Mouse (Mus musculus): ENCODE results near the gene Tcirg1. TPM values are rescaled to one million over a fixed set of nuclear protein-coding genes. Genes with fewer than 3 reads are reported as not detected.
A peak's percentile ranks its signal among the peaks of the same experiment; 100 is the strongest.

Gene Tcirg1
- polyA plus RNA-seq, 1 experiment from 2014 or later, result 34.8 TPM

- H3K4me3 ChIP-seq (ENCODE audit: low read depth, low read length), result no peak overlapping the region
- no peaks in the 10 kb centered on the region for H3K27me3 ChIP-seq (replicated peaks; ENCODE audit: control insufficient read depth, insufficient read depth, low read length)
- WGBS, result 86% methylated on average over 6 of the region's 6 CpGs
- ATAC-seq (replicated peaks; ENCODE audit: low FRiP score, low TSS enrichment, low read depth), result no peak
- no peak for DNase-seq (ENCODE audit: low spot score)
- H3K4me1 ChIP-seq (replicated peaks; ENCODE audit: control insufficient read depth, insufficient read depth, low read length), result peaks cover 14% of the 10 kb centered on the region; the same call in 1 of the 2 replicates
- H3K9me3 ChIP-seq (ENCODE audit: control insufficient read depth, low read length), result no peaks in the 10 kb centered on the region
- no peak overlapping the region for H3K4me2 ChIP-seq (ENCODE audit: low read length)
- H3K27ac ChIP-seq (ENCODE audit: low read depth), result no peak overlapping the region
- 0 out of 2 replicates have a peak, but pooled peaks cover 18% of the 10 kb centered on the region for H3K36me3 ChIP-seq (ENCODE audit: control insufficient read depth, insufficient read depth, low read length)
- H3K9ac ChIP-seq (ENCODE audit: low read length), result no peak overlapping the region
Measured at GRCm38 (mm10) chr19:3880054-3880848, 26.7 kb downstream of the Tcirg1 start.

- 79% methylated on average over 7 of the region's 7 CpGs for WGBS
- Histone ChIP-seq H3K4me3 (ENCODE audit: low read depth, low read length) (no peak overlapping the region), H3K4me2 (ENCODE audit: low read length) (no peak overlapping the region), H3K9me3 (ENCODE audit: control insufficient read depth, low read length) (no peaks in the 10 kb centered on the region), H3K9ac (ENCODE audit: low read length) (no peak overlapping the region), H3K27me3 (replicated peaks; ENCODE audit: control insufficient read depth, insufficient read depth, low read length) (no peaks in the 10 kb centered on the region), H3K4me1 (replicated peaks; ENCODE audit: control insufficient read depth, insufficient read depth, low read length) (peaks cover 3% of the 10 kb centered on the region; the same call in 1 of the 2 replicates), H3K27ac (ENCODE audit: low read depth) (no peak overlapping the region), H3K36me3 (ENCODE audit: control insufficient read depth, insufficient read depth, low read length) (0 out of 2 replicates have a peak, but pooled peaks cover 13% of the 10 kb centered on the region)
- ATAC-seq (replicated peaks; ENCODE audit: low FRiP score, low TSS enrichment, low read depth) (no peak), DNase-seq (ENCODE audit: low spot score) (no peak)
Measured at GRCm38 (mm10) chr19:3875045-3875444, 31.9 kb downstream of the Tcirg1 start.

- ATAC-seq (replicated peaks; ENCODE audit: low FRiP score, low TSS enrichment, low read depth) (no peak), DNase-seq (ENCODE audit: low spot score) (no peak)
- Histone ChIP-seq H3K9ac (ENCODE audit: low read length) (no peak overlapping the region), H3K4me2 (ENCODE audit: low read length) (no peak overlapping the region), H3K27me3 (replicated peaks; ENCODE audit: control insufficient read depth, insufficient read depth, low read length) (no peaks in the 10 kb centered on the region), H3K4me1 (replicated peaks; ENCODE audit: control insufficient read depth, insufficient read depth, low read length) (peaks cover 4% of the 10 kb centered on the region), H3K36me3 (ENCODE audit: control insufficient read depth, insufficient read depth, low read length) (0 out of 2 replicates have a peak, but pooled peaks cover 13% of the 10 kb centered on the region), H3K4me3 (ENCODE audit: low read depth, low read length) (no peak overlapping the region), H3K27ac (ENCODE audit: low read depth) (no peak overlapping the region), H3K9me3 (ENCODE audit: control insufficient read depth, low read length) (no peaks in the 10 kb centered on the region)
- 60% methylated on average over 4 of the region's 4 CpGs for WGBS
Measured at GRCm38 (mm10) chr19:3872373-3872772, 34.6 kb downstream of the Tcirg1 start.

- ATAC-seq (replicated peaks; ENCODE audit: low FRiP score, low TSS enrichment, low read depth), result no peak
Measured at GRCm38 (mm10) chr19:3871468-3871867, 35.5 kb downstream of the Tcirg1 start.

GRCm38 (mm10) chr19:3868290-3868689 is 38.6 kb downstream of the Tcirg1 start:
- peaks cover 4% of the 10 kb centered on the region for H3K4me1 ChIP-seq (replicated peaks; ENCODE audit: control insufficient read depth, insufficient read depth, low read length)
- no peaks in the 10 kb centered on the region for H3K27me3 ChIP-seq (replicated peaks; ENCODE audit: control insufficient read depth, insufficient read depth, low read length)
- no peak overlapping the region for H3K4me2 ChIP-seq (ENCODE audit: low read length)
- H3K9ac ChIP-seq (ENCODE audit: low read length), result no peak overlapping the region
- 77% methylated on average over 1 of the region's 1 CpGs for WGBS
- DNase-seq (ENCODE audit: low spot score) (no peak), ATAC-seq (replicated peaks; ENCODE audit: low FRiP score, low TSS enrichment, low read depth) (no peak)
- no peaks in the 10 kb centered on the region for H3K9me3 ChIP-seq (ENCODE audit: control insufficient read depth, low read length)
- H3K27ac ChIP-seq (ENCODE audit: low read depth), result no peak overlapping the region
- no peak overlapping the region for H3K4me3 ChIP-seq (ENCODE audit: low read depth, low read length)
- H3K36me3 ChIP-seq (ENCODE audit: control insufficient read depth, insufficient read depth, low read length), result peaks cover 14% of the 10 kb centered on the region

More at GRCm38 (mm10) chr19:3871468-3871867, 35.5 kb downstream of the Tcirg1 start:
- DNase-seq (ENCODE audit: low spot score), result no peak
- no peak overlapping the region for H3K4me2 ChIP-seq (ENCODE audit: low read length)
- H3K27ac ChIP-seq (ENCODE audit: low read depth), result no peak overlapping the region
- H3K27me3 ChIP-seq (replicated peaks; ENCODE audit: control insufficient read depth, insufficient read depth, low read length), result no peaks in the 10 kb centered on the region
- peaks cover 4% of the 10 kb centered on the region for H3K4me1 ChIP-seq (replicated peaks; ENCODE audit: control insufficient read depth, insufficient read depth, low read length)
- no peaks in the 10 kb centered on the region for H3K9me3 ChIP-seq (ENCODE audit: control insufficient read depth, low read length)
- peaks cover 9% of the 10 kb centered on the region for H3K36me3 ChIP-seq (ENCODE audit: control insufficient read depth, insufficient read depth, low read length)
- H3K9ac ChIP-seq (ENCODE audit: low read length), result no peak overlapping the region
- H3K4me3 ChIP-seq (ENCODE audit: low read depth, low read length), result no peak overlapping the region

- DNase-seq (ENCODE audit: low spot score), result no peak
- no peak for ATAC-seq (replicated peaks; ENCODE audit: low FRiP score, low TSS enrichment, low read depth)
- H3K36me3 ChIP-seq (ENCODE audit: control insufficient read depth, insufficient read depth, low read length), result peaks cover 14% of the 10 kb centered on the region
- H3K27me3 ChIP-seq (replicated peaks; ENCODE audit: control insufficient read depth, insufficient read depth, low read length), result no peaks in the 10 kb centered on the region
- no peak overlapping the region for H3K4me3 ChIP-seq (ENCODE audit: low read depth, low read length)
- no peak overlapping the region for H3K9ac ChIP-seq (ENCODE audit: low read length)
- H3K4me1 ChIP-seq (replicated peaks; ENCODE audit: control insufficient read depth, insufficient read depth, low read length), result peaks cover 4% of the 10 kb centered on the region; the same call in 1 of the 2 replicates
- WGBS, result 84% methylated on average over 2 of the region's 2 CpGs
- no peaks in the 10 kb centered on the region for H3K9me3 ChIP-seq (ENCODE audit: control insufficient read depth, low read length)
- H3K27ac ChIP-seq (ENCODE audit: low read depth), result no peak overlapping the region
- H3K4me2 ChIP-seq (ENCODE audit: low read length), result no peak overlapping the region
Measured at GRCm38 (mm10) chr19:3864960-3865359, 42.0 kb downstream of the Tcirg1 start.

- Histone ChIP-seq H3K9ac (ENCODE audit: low read length) (no peak overlapping the region), H3K27ac (ENCODE audit: low read depth) (no peak overlapping the region), H3K27me3 (replicated peaks; ENCODE audit: control insufficient read depth, insufficient read depth, low read length) (no peaks in the 10 kb centered on the region), H3K4me3 (ENCODE audit: low read depth, low read length) (no peak overlapping the region), H3K4me1 (replicated peaks; ENCODE audit: control insufficient read depth, insufficient read depth, low read length) (no peaks in the 10 kb centered on the region), H3K36me3 (ENCODE audit: control insufficient read depth, insufficient read depth, low read length) (peaks cover 14% of the 10 kb centered on the region), H3K9me3 (ENCODE audit: control insufficient read depth, low read length) (no peaks in the 10 kb centered on the region), H3K4me2 (ENCODE audit: low read length) (no peak overlapping the region)
- DNase-seq (ENCODE audit: low spot score), result no peak
- 71% methylated on average over 2 of the region's 2 CpGs for WGBS
- no peak for ATAC-seq (replicated peaks; ENCODE audit: low FRiP score, low TSS enrichment, low read depth)
Measured at GRCm38 (mm10) chr19:3862713-3863112, 44.2 kb downstream of the Tcirg1 start.

- H3K27me3 ChIP-seq (replicated peaks; ENCODE audit: control insufficient read depth, insufficient read depth, low read length), result no peaks in the 10 kb centered on the region
- peaks cover 24% of the 10 kb centered on the region for H3K4me1 ChIP-seq (replicated peaks; ENCODE audit: control insufficient read depth, insufficient read depth, low read length)
- ATAC-seq (replicated peaks; ENCODE audit: low FRiP score, low TSS enrichment, low read depth) (no peak), DNase-seq (ENCODE audit: low spot score) (no peak)
- H3K9me3 ChIP-seq (ENCODE audit: control insufficient read depth, low read length), result no peaks in the 10 kb centered on the region
- no peak overlapping the region for H3K9ac ChIP-seq (ENCODE audit: low read length)
- no peak overlapping the region for H3K27ac ChIP-seq (ENCODE audit: low read depth)
- no peak overlapping the region for H3K4me3 ChIP-seq (ENCODE audit: low read depth, low read length)
- H3K4me2 ChIP-seq (ENCODE audit: low read length), result no peak overlapping the region
- H3K36me3 ChIP-seq (ENCODE audit: control insufficient read depth, insufficient read depth, low read length), result no peaks in the 10 kb centered on the region
- WGBS, result 80% methylated on average over 3 of the region's 3 CpGs
Measured at GRCm38 (mm10) chr19:3857220-3857619, 49.7 kb downstream of the Tcirg1 start.

- DNase-seq (ENCODE audit: low spot score), result no peak
- H3K4me2 ChIP-seq (ENCODE audit: low read length), result peak overlapping the region; percentile 5; the same call in 1 of the 2 replicates
Measured at GRCm38 (mm10) chr19:3855601-3856000, 51.3 kb downstream of the Tcirg1 start.

More at GRCm38 (mm10) chr19:3855601-3856000, 51.3 kb downstream of the Tcirg1 start:
- Histone ChIP-seq H3K4me1 (replicated peaks; ENCODE audit: control insufficient read depth, insufficient read depth, low read length) (peaks cover 29% of the 10 kb centered on the region), H3K4me3 (ENCODE audit: low read depth, low read length) (no peak overlapping the region), H3K9ac (ENCODE audit: low read length) (no peak overlapping the region), H3K27ac (ENCODE audit: low read depth) (no peak overlapping the region), H3K27me3 (replicated peaks; ENCODE audit: control insufficient read depth, insufficient read depth, low read length) (no peaks in the 10 kb centered on the region), H3K36me3 (ENCODE audit: control insufficient read depth, insufficient read depth, low read length) (no peaks in the 10 kb centered on the region), H3K9me3 (ENCODE audit: control insufficient read depth, low read length) (no peaks in the 10 kb centered on the region)
- 25% methylated on average over 4 of the region's 4 CpGs for WGBS
- no peak for ATAC-seq (replicated peaks; ENCODE audit: low FRiP score, low TSS enrichment, low read depth)
